In genomic region chr1:135615715-135616641, GRCm38 (mm10) we compare ENCODE assay signal across 8 mouse cellular contexts. TPM values are rescaled to one million over a fixed set of nuclear protein-coding genes. Genes with fewer than 3 reads are reported as not detected.
DNase-seq lines count a peak whose midpoint lies in the region; ATAC-seq lines count a peak whose summit lies in the region.

No protein-coding gene starts in this region.

- peak; percentile 85 for DNase-seq in R1 (ENCODE audit: low read depth, low spot score)
- DNase-seq in cerebellum, adult 18-20 months = peak; percentile 55 to 60
- DNase-seq in frontal cortex, adult 2 months (ENCODE audit: extremely low spot score in 1 of 2, low spot score in 1 of 2) = peak; percentile 43 to 70
- peak; percentile 85 for DNase-seq in heart, postnatal 4 days
- DNase-seq in left cerebral cortex, adult 11 months (ENCODE audit: low spot score) = peak; percentile 36
- peak; percentile 79 to 84 for DNase-seq in right cerebral cortex, postnatal 10 days (ENCODE audit: low spot score in 2 of 2)

- peak; percentile 87 for ATAC-seq in megakaryocyte progenitor cell, adult 5-6 weeks (replicated peaks; ENCODE audit: poor library complexity)
- no peak for ATAC-seq in activated CD4-positive, CD25-positive, alpha-beta regulatory T cell, adult 4 months

RNA-seq across cellular contexts. Expression of gene Nav1, which starts 8.9 kb away (rescaled TPM):
- 49.4 and 61.9 TPM in 2 replicates for polyA plus RNA-seq in frontal cortex, adult 2 months (2012; rRNA removed)
- total RNA-seq in heart, postnatal 4 days (2021) = 10 to 100 TPM; 53.9 to 54.8 TPM
- total RNA-seq in megakaryocyte progenitor cell, adult 5-6 weeks (2015) = 15.7 and 16.9 TPM in 2 replicates
- 2.0 and 2.8 TPM in 2 replicates for total RNA-seq in megakaryocyte progenitor cell, adult 5-6 weeks (2017)
- polyA plus RNA-seq in activated CD4-positive, CD25-positive, alpha-beta regulatory T cell, adult 4 months (2017; shearing (Covaris generic)) = under 1 TPM; 0.22 to 0.61 TPM
